Mouse (Mus musculus) megakaryocyte, embryonic 14.5 days (primary cell): ENCODE results near the gene Cyth3.

Source experiments
- FLI1 ChIP-seq: IDR thresholded peaks from 2 replicates; pipeline ENCODE4 v1.6.1; 2012; ENCODE audit warnings: low read length, inconsistent platforms, mixed read lengths
- GATA1 ChIP-seq: IDR thresholded peaks from 3 replicates; pipeline ENCODE4 v1.6.1; 2012; ENCODE audit warnings: mixed read lengths, low read length, inconsistent platforms, borderline replicate concordance

DNA sequence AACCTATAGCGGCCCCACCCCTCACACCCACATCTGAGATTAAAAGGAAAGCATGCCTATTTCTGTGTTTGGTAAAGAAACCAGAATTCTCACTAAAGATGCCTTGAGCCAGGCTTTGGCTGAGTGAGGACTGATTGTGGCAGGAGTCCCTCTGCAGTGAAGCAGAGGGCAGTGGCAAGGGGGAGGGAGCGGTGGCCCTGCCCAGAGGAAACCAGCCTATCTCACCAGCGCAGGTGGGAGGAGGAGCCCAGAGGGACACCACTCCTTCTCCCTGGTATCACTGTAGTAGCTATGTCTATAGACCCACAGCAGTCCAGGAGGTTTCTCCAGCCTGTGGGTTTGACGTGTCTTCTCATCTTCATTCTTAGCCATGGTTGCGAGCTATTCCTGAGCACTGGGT is 78.0 kb downstream of the Cyth3 start:
- no peak for TF ChIP-seq GATA1
- no peak for TF ChIP-seq FLI1
